Mouse (Mus musculus) B cell, adult 2 months (primary cell): ENCODE measurements around the gene Grm7.

Experiments
- DNase-seq, 2 experiments: peaks; one replicate each; pipeline ENCODE4 v3.0.0; 2022

The Grm7 gene

DNA sequence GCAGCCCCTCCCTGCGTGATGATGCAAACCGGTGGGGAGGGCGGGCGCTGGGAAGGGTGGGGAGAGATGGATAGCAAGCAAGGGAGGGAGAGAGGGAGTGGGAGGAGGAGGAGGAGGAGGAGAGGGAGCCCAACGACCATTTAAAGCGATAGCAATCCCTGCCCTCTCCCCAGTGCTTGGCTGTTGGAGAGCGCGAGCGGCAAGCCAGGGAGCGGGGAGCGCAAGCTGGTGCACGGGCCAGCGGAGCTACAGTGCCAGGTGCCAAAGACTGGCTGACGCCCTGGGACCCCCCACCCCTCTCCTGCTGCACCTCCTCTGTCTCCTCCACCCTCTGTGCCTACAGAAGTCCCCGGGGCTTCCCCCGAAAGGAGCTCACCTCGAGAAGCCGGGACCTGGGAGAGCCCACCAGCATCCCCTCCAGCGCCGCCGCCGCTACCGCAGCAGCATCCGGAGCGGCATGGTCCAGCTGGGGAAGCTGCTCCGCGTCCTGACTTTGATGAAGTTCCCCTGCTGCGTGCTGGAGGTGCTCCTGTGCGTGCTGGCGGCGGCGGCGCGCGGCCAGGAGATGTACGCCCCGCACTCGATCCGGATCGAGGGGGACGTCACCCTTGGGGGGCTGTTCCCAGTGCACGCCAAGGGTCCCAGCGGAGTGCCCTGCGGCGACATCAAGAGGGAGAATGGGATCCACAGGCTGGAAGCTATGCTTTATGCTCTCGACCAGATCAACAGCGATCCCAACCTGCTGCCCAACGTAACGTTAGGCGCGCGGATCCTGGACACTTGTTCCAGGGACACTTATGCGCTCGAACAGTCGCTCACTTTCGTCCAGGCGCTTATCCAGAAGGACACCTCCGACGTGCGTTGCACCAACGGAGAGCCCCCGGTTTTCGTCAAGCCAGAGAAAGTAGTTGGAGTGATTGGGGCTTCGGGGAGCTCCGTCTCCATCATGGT is at the start of gene Grm7:
Gene Grm7 (plus strand): TSS at position 171 of the 951 bp plus-strand sequence.
- no peak for DNase-seq

GRCm38 (mm10) chr6:110645041-110645410 is 355 bp upstream of the Grm7 start:
- DNase-seq: no peak

DNA sequence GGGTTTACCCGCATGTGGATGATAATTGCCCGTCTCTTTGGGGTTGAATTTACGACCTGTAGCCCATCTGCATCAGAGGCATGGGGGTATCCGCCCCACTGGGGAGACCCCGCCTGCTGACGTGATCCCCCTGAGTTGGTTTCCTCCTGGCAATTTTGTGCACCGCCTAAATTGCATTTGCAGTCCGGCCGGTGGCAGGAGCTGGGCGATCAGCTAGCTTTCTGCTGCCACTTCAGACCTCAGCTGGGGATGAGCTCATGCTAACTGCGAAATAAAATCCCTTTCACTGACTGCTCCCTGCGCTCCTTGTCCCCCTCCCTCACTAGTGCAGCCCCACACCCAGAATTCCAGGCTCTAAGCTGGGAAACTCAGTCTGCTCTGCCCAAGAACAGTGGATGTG is 1.5 kb downstream of the Grm7 start:
- no peak for DNase-seq

DNA sequence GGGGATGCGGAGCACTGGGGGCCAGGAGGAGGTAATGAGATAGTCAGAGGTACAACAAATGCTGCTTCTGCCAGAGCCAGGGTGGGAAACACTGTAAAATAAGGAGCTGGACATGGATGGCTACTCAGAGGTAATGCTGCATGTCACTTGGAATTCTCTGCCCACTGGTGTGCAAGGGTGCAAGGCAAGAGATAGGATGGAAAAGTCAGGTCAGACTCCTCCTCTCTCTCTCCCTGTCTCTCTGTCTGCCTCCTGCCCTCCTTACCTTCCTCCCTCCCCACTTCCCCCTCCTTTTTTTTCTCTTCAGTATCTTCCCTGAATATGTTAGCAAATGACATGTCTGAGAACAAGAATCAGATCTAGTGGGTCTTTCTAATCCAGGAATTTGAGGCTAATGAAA is 3.8 kb downstream of the Grm7 start:
- no peak for DNase-seq

DNA sequence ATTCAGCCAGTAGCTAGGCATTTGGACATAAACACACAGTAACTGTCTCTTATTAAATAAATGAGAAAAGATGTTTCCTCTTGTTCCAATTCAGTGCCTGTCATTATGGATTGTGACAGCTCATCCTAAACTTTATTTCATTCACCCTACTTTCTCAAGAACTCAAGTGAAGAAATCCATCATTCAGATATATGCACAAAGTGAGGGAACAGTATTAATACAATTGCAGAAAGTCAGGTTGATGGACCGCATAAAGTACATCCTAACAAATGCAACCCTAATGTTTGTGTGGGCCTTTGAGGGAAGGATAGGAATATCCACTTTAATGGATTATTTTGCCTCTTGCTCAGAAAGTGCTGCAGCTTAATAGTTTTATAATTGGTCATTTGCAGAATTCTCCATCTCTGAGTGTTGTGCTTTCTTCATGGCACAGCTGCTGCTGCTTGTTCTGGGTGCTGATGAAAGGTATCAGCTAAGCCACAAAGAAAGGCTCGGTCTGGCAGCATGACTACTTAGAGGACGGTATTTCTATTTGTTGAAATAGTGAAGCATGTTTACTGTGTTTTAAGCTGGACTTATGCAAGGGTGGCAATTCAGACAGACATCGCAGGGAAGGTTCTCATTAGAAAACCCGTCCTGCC is 8.1 kb downstream of the Grm7 start:
- DNase-seq: no peak

- DNase-seq: no peak
Measured at GRCm38 (mm10) chr6:110664436-110664835, 19.1 kb downstream of the Grm7 start.

DNA sequence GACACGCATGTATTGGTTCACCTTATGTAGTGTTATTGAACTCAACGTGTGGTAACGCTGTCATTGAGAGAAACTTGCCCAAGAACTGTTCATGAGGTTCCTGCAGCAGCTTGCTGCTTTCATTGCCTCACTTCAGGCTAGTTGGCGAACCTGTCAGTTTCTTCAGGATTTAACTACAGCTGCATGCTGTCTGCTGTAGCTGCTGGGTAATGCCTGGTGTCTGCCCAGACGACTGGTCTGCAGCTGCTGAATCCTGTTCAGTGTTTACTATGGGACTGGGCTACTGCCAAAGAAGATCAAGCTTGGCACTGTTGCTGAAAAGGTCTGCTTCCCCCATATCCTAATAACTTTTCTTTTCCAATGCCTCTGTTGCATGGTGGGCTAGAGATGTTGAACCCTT is 23.1 kb downstream of the Grm7 start:
- no peak for DNase-seq

DNA sequence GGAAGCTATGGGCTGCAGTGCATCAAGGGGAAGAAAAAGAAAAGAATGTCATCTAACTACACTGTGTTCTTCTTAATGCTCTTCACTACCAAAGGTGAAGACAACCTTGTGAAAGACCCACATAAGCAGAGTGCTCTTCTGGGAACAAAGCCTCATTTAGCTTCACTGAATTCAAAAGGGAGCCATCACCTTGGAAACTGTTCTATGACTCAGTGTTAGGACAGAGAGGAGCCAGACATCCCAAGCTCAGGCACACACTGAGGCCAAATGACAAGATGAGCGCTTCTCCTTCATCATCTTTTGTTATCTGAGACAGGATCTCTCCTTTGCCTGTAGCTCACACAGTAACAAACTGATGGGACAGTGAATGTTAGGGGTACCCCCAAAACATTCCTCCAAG is 45.6 kb downstream of the Grm7 start:
- DNase-seq: no peak

DNA sequence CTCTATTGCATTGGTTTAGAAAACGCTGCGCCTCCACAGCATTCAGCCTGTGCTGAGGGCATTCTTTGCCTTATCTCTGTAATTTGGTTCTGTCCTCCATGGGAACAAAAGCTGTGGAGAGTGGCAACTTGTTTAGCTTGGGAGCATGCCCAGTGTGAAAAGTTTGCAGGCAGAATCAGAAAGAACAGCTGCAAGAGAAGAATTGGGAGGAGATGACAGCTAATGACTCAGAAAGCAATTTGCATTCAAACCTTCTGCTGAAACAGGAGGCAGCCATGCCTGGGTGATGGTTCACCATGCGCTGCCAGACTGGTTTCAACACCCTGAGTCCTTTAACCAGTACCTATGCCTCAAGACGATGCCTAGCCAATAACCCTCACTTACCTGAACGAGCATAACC is 64.4 kb downstream of the Grm7 start:
- DNase-seq: no peak

GRCm38 (mm10) chr6:110714943-110715342 is 69.6 kb downstream of the Grm7 start:
- DNase-seq: no peak

GRCm38 (mm10) chr6:110723371-110723770 is 78.0 kb downstream of the Grm7 start:
- DNase-seq: no peak

GRCm38 (mm10) chr6:110733914-110734313 is 88.5 kb downstream of the Grm7 start:
- DNase-seq: no peak

- DNase-seq: no peak
Measured at GRCm38 (mm10) chr6:110743981-110744670, 98.7 kb downstream of the Grm7 start.

- DNase-seq: no peak
Measured at GRCm38 (mm10) chr6:110755921-110756320, 110.5 kb downstream of the Grm7 start.

DNA sequence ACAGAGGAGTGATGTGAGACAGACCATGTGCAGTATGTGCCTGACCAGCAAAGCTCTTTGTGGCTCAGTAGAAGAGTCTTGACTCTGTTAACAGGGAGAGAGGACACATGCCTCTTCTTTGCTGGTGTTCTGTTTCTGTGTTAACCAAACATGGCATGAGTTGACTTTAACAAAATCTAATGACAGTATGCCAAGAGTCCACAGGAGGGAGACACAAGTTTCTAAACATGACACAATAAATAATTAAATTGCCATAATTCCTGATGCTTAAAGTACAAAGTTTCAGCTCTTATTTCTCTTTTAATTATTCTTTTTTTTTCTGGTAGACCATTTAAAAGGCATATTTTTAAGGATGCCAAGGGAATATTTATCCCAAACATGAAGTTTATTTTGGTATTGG is 124.2 kb downstream of the Grm7 start:
- DNase-seq: no peak

GRCm38 (mm10) chr6:110772652-110773051 is 127.3 kb downstream of the Grm7 start:
- no peak for DNase-seq

GRCm38 (mm10) chr6:110776046-110776445 is 130.7 kb downstream of the Grm7 start:
- no peak for DNase-seq

GRCm38 (mm10) chr6:110785497-110785928 is 140.1 kb downstream of the Grm7 start:
- no peak for DNase-seq

DNA sequence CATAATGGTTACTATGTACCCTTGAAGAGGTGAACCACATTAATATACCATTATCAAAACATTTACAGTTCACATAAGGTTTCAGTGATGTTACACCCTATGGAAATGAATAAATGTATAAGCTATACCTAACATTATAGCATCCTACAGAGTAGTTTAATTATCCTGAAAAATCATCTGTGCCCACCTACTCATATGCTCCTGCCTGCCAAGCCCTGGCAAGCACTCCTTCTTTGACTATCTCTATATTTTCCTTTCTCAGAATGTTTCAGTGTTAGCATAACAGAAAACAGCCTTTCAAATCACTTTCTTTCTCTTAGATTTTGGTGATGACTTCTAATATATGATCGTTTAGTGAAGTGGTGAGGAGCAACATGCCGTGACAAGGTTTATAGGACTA is 147.3 kb downstream of the Grm7 start:
- DNase-seq: no peak

- DNase-seq: no peak
Measured at GRCm38 (mm10) chr6:110807481-110807880, 162.1 kb downstream of the Grm7 start.

DNA sequence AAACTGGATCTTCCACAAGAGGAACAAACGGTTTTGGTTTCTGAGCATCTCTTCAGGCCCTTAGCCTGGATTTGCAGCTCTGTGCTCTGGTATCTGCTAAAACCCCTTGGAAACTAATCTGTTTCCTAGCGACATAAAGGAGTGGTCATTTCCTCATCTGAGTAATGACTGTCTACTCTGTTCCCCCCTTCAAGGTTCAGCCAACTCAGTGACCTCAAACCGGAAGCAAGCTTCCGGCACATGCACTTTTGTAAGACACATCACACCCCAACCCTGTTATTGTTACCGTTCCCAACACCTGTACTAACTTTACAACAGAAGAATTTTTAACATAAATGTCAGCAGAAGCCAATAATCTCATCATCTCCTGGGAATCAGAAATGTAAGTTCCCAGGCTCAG is 166.8 kb downstream of the Grm7 start:
- no peak for DNase-seq

GRCm38 (mm10) chr6:110818236-110818635 is 172.9 kb downstream of the Grm7 start:
- DNase-seq: no peak

DNA sequence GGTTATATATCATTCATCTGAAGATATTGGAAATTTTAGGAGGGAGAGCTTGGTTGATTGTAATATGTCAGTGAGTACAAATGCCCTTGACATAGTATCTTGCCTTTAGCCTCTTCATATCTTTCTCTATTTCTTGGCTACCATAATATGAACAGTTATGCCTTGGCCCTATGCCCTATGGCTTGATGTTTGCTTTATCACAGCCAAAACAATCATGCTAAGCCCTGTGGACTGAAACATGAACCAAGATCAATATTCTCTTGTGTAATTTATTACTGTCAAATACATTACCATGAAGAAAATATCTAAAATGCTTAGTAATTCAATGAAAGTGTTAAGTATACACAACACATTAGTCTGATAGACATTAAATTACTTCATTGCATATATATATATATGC is 222.9 kb downstream of the Grm7 start:
- no peak for DNase-seq

DNA sequence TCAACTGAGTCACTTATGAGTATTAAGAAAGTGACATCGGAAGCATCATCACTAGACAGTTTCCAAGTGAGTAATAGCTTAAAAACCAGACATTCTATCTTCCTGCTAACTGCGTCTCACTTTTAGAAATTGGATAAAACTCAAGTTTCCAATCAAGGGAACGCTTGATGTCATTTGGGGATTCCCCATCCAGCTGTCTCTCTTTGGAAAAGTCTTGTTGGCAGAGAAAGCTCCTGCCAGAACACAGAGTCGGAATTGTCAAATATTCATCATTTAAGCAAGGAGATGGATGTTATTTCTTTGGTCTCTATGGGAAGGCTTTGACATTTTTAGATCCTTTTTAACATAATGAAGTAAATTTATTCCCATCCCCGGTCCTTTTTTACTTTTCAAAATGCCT is 336.6 kb downstream of the Grm7 start:
- DNase-seq: no peak
